Mouse (Mus musculus): Measurements from ENCODE around the gene Cfdp1.

The Cfdp1 gene

GRCm38 (mm10) chr8:111853861-111854501 lies at the start of gene Cfdp1:
TSS of gene Cfdp1 (minus strand) at chr8:111854291.
- DNase-seq (ENCODE audit: low read depth, low spot score) = peak; percentile 98

- DNase-seq (ENCODE audit: low read depth, low spot score) = peak; percentile 68
Measured at GRCm38 (mm10) chr8:111902080-111902479, 48.0 kb upstream of the Cfdp1 start.

- no peak for DNase-seq (ENCODE audit: low read depth, low spot score)
Measured at GRCm38 (mm10) chr8:111898586-111898985, 44.5 kb upstream of the Cfdp1 start.

- no peak for DNase-seq (ENCODE audit: low read depth, low spot score)
Measured at GRCm38 (mm10) chr8:111894955-111895354, 40.9 kb upstream of the Cfdp1 start.

- no peak for DNase-seq (ENCODE audit: low read depth, low spot score)
Measured at GRCm38 (mm10) chr8:111892615-111893014, 38.5 kb upstream of the Cfdp1 start.

- peak; percentile 59 for DNase-seq (ENCODE audit: low read depth, low spot score)
Measured at GRCm38 (mm10) chr8:111891983-111892382, 37.9 kb upstream of the Cfdp1 start.

GRCm38 (mm10) chr8:111890911-111891303 lies 36.8 kb upstream of the Cfdp1 start:
- DNase-seq (ENCODE audit: low read depth, low spot score) = no peak

GRCm38 (mm10) chr8:111889931-111890910 lies 36.1 kb upstream of the Cfdp1 start:
- DNase-seq (ENCODE audit: low read depth, low spot score) = no peak

GRCm38 (mm10) chr8:111888091-111888650 lies 34.1 kb upstream of the Cfdp1 start:
- DNase-seq (ENCODE audit: low read depth, low spot score) = peak; percentile 58

GRCm38 (mm10) chr8:111887479-111887878 lies 33.4 kb upstream of the Cfdp1 start:
- DNase-seq (ENCODE audit: low read depth, low spot score) = no peak

GRCm38 (mm10) chr8:111883615-111884014 lies 29.5 kb upstream of the Cfdp1 start:
- no peak for DNase-seq (ENCODE audit: low read depth, low spot score)

GRCm38 (mm10) chr8:111881591-111881990 lies 27.5 kb upstream of the Cfdp1 start:
- DNase-seq (ENCODE audit: low read depth, low spot score) = peak; percentile 82

- no peak for DNase-seq (ENCODE audit: low read depth, low spot score)
Measured at GRCm38 (mm10) chr8:111877711-111878110, 23.6 kb upstream of the Cfdp1 start.

- DNase-seq (ENCODE audit: low read depth, low spot score) = peak; percentile 99
Measured at GRCm38 (mm10) chr8:111876355-111876948, 22.4 kb upstream of the Cfdp1 start, which contains the start of gene Tmem170. TSS of gene Tmem170 (minus strand) at chr8:111876750.

- DNase-seq (ENCODE audit: low read depth, low spot score) = peak; percentile 27
Measured at GRCm38 (mm10) chr8:111875758-111876157, 21.7 kb upstream of the Cfdp1 start.

GRCm38 (mm10) chr8:111871278-111871677 lies 17.2 kb upstream of the Cfdp1 start:
- no peak for DNase-seq (ENCODE audit: low read depth, low spot score)

- no peak for DNase-seq (ENCODE audit: low read depth, low spot score)
Measured at GRCm38 (mm10) chr8:111870379-111870778, 16.3 kb upstream of the Cfdp1 start.

- DNase-seq (ENCODE audit: low read depth, low spot score) = no peak
Measured at GRCm38 (mm10) chr8:111868664-111869063, 14.6 kb upstream of the Cfdp1 start.

- no peak for DNase-seq (ENCODE audit: low read depth, low spot score)
Measured at GRCm38 (mm10) chr8:111865857-111866256, 11.8 kb upstream of the Cfdp1 start.

GRCm38 (mm10) chr8:111865130-111865852 lies 11.2 kb upstream of the Cfdp1 start:
- no peak for DNase-seq (ENCODE audit: low read depth, low spot score)

- no peak for DNase-seq (ENCODE audit: low read depth, low spot score)
Measured at GRCm38 (mm10) chr8:111864648-111865047, 10.6 kb upstream of the Cfdp1 start.

Data from 3T3-L1 (cell line).